Mouse (Mus musculus): ENCODE results near the gene Wnt5a. TPM values are rescaled to one million over a fixed set of nuclear protein-coding genes. Genes with fewer than 3 reads are reported as not detected.

The Wnt5a gene
- polyA plus RNA-seq, 1 experiment from 2014 or later: 11.6 TPM

- no peak for TF ChIP-seq CTCF (IDR thresholded peaks at IDR 0.05; ENCODE audit: low read depth)
- H3K27me3 ChIP-seq (replicated peaks; ENCODE audit: control insufficient read depth, insufficient read depth, low read length): no peaks in the 10 kb centered on the region
- H3K36me3 ChIP-seq (ENCODE audit: control insufficient read depth, insufficient read depth): no peaks in the 10 kb centered on the region
- 83% methylated on average over 6 of the region's 6 CpGs for WGBS
- no peak overlapping the region for H3K4me3 ChIP-seq (ENCODE audit: low read depth, low read length)
- no peaks in the 10 kb centered on the region for H3K9me3 ChIP-seq (ENCODE audit: control insufficient read depth)
- no peak overlapping the region for H3K27ac ChIP-seq (ENCODE audit: low read depth, low read length)
- ATAC-seq: no peak
- no peak overlapping the region for H3K4me2 ChIP-seq (replicated peaks; ENCODE audit: low read depth)
- no peak overlapping the region for H3K9ac ChIP-seq (ENCODE audit: low read depth, low read length)
- H3K4me1 ChIP-seq (replicated peaks; ENCODE audit: control insufficient read depth, insufficient read depth, low read length): no peaks in the 10 kb centered on the region
Measured at GRCm38 (mm10) chr14:28539577-28539976, 35.0 kb downstream of the Wnt5a start.

- TF ChIP-seq CTCF (IDR thresholded peaks at IDR 0.05; ENCODE audit: low read depth): no peak
- H3K4me1 ChIP-seq (replicated peaks; ENCODE audit: control insufficient read depth, insufficient read depth, low read length): no peaks in the 10 kb centered on the region
- no peaks in the 10 kb centered on the region for H3K36me3 ChIP-seq (ENCODE audit: control insufficient read depth, insufficient read depth)
- no peak overlapping the region for H3K4me3 ChIP-seq (ENCODE audit: low read depth, low read length)
- H3K9me3 ChIP-seq (ENCODE audit: control insufficient read depth): no peaks in the 10 kb centered on the region
- H3K27ac ChIP-seq (ENCODE audit: low read depth, low read length): peak overlapping the region; percentile 58
- WGBS: 27% methylated on average over 4 of the region's 4 CpGs
- peak; percentile 99 for ATAC-seq
- H3K4me2 ChIP-seq (replicated peaks; ENCODE audit: low read depth): no peak overlapping the region
- no peak overlapping the region for H3K9ac ChIP-seq (ENCODE audit: low read depth, low read length)
- H3K27me3 ChIP-seq (replicated peaks; ENCODE audit: control insufficient read depth, insufficient read depth, low read length): no peaks in the 10 kb centered on the region
Measured at GRCm38 (mm10) chr14:28542117-28542741, 37.7 kb downstream of the Wnt5a start.

- WGBS: 73% methylated on average over 6 of the region's 6 CpGs
- no peak overlapping the region for H3K9ac ChIP-seq (ENCODE audit: low read depth, low read length)
- no peak for TF ChIP-seq CTCF (IDR thresholded peaks at IDR 0.05; ENCODE audit: low read depth)
Measured at GRCm38 (mm10) chr14:28561861-28562260, 57.3 kb downstream of the Wnt5a start.

More at GRCm38 (mm10) chr14:28561861-28562260, 57.3 kb downstream of the Wnt5a start:
- Histone ChIP-seq H3K9me3 (ENCODE audit: control insufficient read depth) (no peaks in the 10 kb centered on the region), H3K27me3 (replicated peaks; ENCODE audit: control insufficient read depth, insufficient read depth, low read length) (no peaks in the 10 kb centered on the region), H3K4me2 (replicated peaks; ENCODE audit: low read depth) (no peak overlapping the region), H3K36me3 (ENCODE audit: control insufficient read depth, insufficient read depth) (no peaks in the 10 kb centered on the region), H3K27ac (ENCODE audit: low read depth, low read length) (no peak overlapping the region), H3K4me3 (ENCODE audit: low read depth, low read length) (no peak overlapping the region), H3K4me1 (replicated peaks; ENCODE audit: control insufficient read depth, insufficient read depth, low read length) (no peaks in the 10 kb centered on the region)
- no peak for ATAC-seq

All from intestine, postnatal 0 days (tissue).